Mouse (Mus musculus) heart, embryonic 14.5 days (tissue): ENCODE measurements around the gene Gmeb1. TPM values are rescaled to one million over a fixed set of nuclear protein-coding genes. Genes with fewer than 3 reads are reported as not detected.
"Not testable (repeated sequence)": the region's sequence is repeated elsewhere in the genome, so short reads cannot be mapped to it uniquely, and the experiment has no call there.

Experiments
- ATAC-seq: fragments of 200-750 bp; cut with Nextera tagmentation; 2 replicates; pipeline ENCODE4 v1.8.0; 2017; ENCODE audit warnings: low read depth, moderate TSS enrichment; ENCODE audit not compliant: insufficient number of reproducible peaks, insufficient read depth, low FRiP score
- H3K27ac ChIP-seq, 2 experiments: fragments of 200-500 bp in 1 of 2; fragments of 300-500 bp in 1 of 2; sonication (generic) in 1 of 2; replicated peaks in 1 of 2; 2 replicates each; pipeline ENCODE4 v1.5.1; 2012 to 2014; ENCODE audit warnings: low read depth in 2 of 2, low read length in 2 of 2, control low read depth in 1 of 2, mild to moderate bottlenecking in 1 of 2, mixed read lengths in 1 of 2; ENCODE audit not compliant: control insufficient read depth in 1 of 2, insufficient read depth in 1 of 2
- H3K27me3 ChIP-seq: fragments of 300-500 bp; sonication (generic); 2 replicates; pipeline ENCODE4 v1.6.1; 2014; ENCODE audit warnings: mild to moderate bottlenecking, low read length, control low read depth; ENCODE audit not compliant: control insufficient read depth, insufficient read depth
- H3K36me3 ChIP-seq: fragments of 300-500 bp; sonication (generic); 2 replicates; pipeline ENCODE4 v1.6.1; 2014; ENCODE audit warnings: mild to moderate bottlenecking, control low read depth, low read length, mixed read lengths; ENCODE audit not compliant: control insufficient read depth, insufficient read depth
- H3K4me1 ChIP-seq, 2 experiments: fragments of 200-500 bp in 1 of 2; fragments of 300-500 bp in 1 of 2; sonication (generic) in 1 of 2; 2 replicates each; pipeline ENCODE4 v1.6.1; 2012 to 2014; ENCODE audit warnings: low read length in 2 of 2, control low read depth in 1 of 2, mixed read lengths in 1 of 2; ENCODE audit not compliant: control insufficient read depth in 2 of 2, insufficient read depth in 2 of 2
- H3K4me2 ChIP-seq: fragments of 300-500 bp; sonication (generic); 2 replicates; pipeline ENCODE4 v1.6.1; 2014; ENCODE audit warnings: mild to moderate bottlenecking, low read length
- H3K4me3 ChIP-seq, 2 experiments: fragments of 200-500 bp in 1 of 2; fragments of 300-500 bp in 1 of 2; sonication (generic) in 1 of 2; 2 replicates each; pipeline ENCODE4 v1.5.1; 2012 to 2014; ENCODE audit warnings: low read length in 2 of 2, mild to moderate bottlenecking in 2 of 2, control low read depth in 1 of 2, low read depth in 1 of 2, moderate library complexity in 1 of 2; ENCODE audit not compliant: control insufficient read depth in 1 of 2, insufficient read depth in 1 of 2
- H3K9ac ChIP-seq: fragments of 300-500 bp; sonication (generic); 2 replicates; pipeline ENCODE4 v1.6.1; 2014; ENCODE audit warnings: mild to moderate bottlenecking, low read length
- H3K9me3 ChIP-seq: fragments of 300-500 bp; sonication (generic); 2 replicates; pipeline ENCODE4 v1.6.1; 2016; ENCODE audit warnings: low read length, control low read depth; ENCODE audit not compliant: control insufficient read depth
- WGBS: fragments of 180-500 bp; shearing (Covaris S2); extraction: QIAGEN DNeasy Blood & Tissue Kit; methylation state at CpG from one replicate; pipeline ENCODE4 v1.1.7; 2014; 5-methylcytosine and 5-hydroxymethylcytosine counted together
- polyA plus RNA-seq: library from polyadenylated mRNA; unstranded; fragments of >200 nt; fragmentation: Nextera tagmentation; extraction: Ambion mirVana; gene quantifications from 2 replicates; pipeline ENCODE4 v1.2.1, GENCODE M21; 2014

The Gmeb1 gene
- polyA plus RNA-seq, 1 experiment from 2014 or later: 25.8 TPM

- ATAC-seq: no peak
These were observed 30.4 kb upstream of the Gmeb1 start for GRCm38 (mm10) chr4:132291624-132292335.

GRCm38 (mm10) chr4:132291056-132291455, 29.7 kb upstream of the Gmeb1 start:
- Histone ChIP-seq H3K4me3 (no peak overlapping the region), H3K27ac (no peak overlapping the region), H3K4me1 (no peaks in the 10 kb centered on the region), H3K9me3 (peaks cover 4% of the 10 kb centered on the region; the same call in 1 of the 2 replicates), H3K27me3 (no peaks in the 10 kb centered on the region), H3K4me2 (no peak overlapping the region), H3K9ac (no peak overlapping the region), H3K36me3 (peaks cover 50% of the 10 kb centered on the region)
- 95% methylated on average over 4 of the region's 4 CpGs for WGBS
- ATAC-seq: no peak

More at GRCm38 (mm10) chr4:132291624-132292335, 30.4 kb upstream of the Gmeb1 start:
- WGBS: 83% methylated on average over 12 of the region's 12 CpGs
- Histone ChIP-seq H3K9me3 (peaks cover 4% of the 10 kb centered on the region; the same call in 1 of the 2 replicates), H3K4me2 (no peak overlapping the region), H3K4me1 (no peaks in the 10 kb centered on the region), H3K4me3 (no peak overlapping the region), H3K36me3 (peaks cover 45% of the 10 kb centered on the region), H3K9ac (no peak overlapping the region), H3K27me3 (no peaks in the 10 kb centered on the region), H3K27ac (no peak overlapping the region)

- peaks cover 62% of the 10 kb centered on the region for H3K36me3 ChIP-seq
- not testable (repeated sequence) for H3K27me3 ChIP-seq, H3K4me1 ChIP-seq, H3K9me3 ChIP-seq, H3K9ac ChIP-seq, ATAC-seq, H3K4me2 ChIP-seq, H3K4me3 ChIP-seq, H3K27ac ChIP-seq
- WGBS: 77% methylated on average over 3 of the region's 5 CpGs
These were observed 27.4 kb upstream of the Gmeb1 start for GRCm38 (mm10) chr4:132288840-132289239.

- H3K9me3 ChIP-seq: no peaks in the 10 kb centered on the region
- H3K4me3 ChIP-seq: no peak overlapping the region
- 0 out of 2 replicates have a peak overlapping the region, but pooled peaks have one; percentile 13 for H3K4me2 ChIP-seq
- H3K4me1 ChIP-seq: peaks cover 2 to 15% of the 10 kb centered on the region in 2 experiments; a peak in 2 of 4 replicates
- ATAC-seq: no peak
- no peaks in the 10 kb centered on the region for H3K27me3 ChIP-seq
- H3K36me3 ChIP-seq: no peaks in the 10 kb centered on the region
- whole genome bisulfite sequencing: 84% methylated on average over 3 of the region's 3 CpGs
- no peak overlapping the region for H3K27ac ChIP-seq
- no peak overlapping the region for H3K9ac ChIP-seq
These were observed 14.5 kb upstream of the Gmeb1 start for GRCm38 (mm10) chr4:132275949-132276348.

GRCm38 (mm10) chr4:132274156-132274862, 12.9 kb upstream of the Gmeb1 start, which contains the start of gene Taf12:
Gene Taf12 (plus strand): TSS chr4:132274375.
- ATAC-seq: peak; percentile 93

GRCm38 (mm10) chr4:132273166-132273565, 11.8 kb upstream of the Gmeb1 start:
- Histone ChIP-seq H3K27me3 (no peaks in the 10 kb centered on the region), H3K4me3 (no peak overlapping the region), H3K9ac (peak overlapping the region; percentile 90), H3K4me1 (peaks cover 2 to 15% of the 10 kb centered on the region in 2 experiments; a peak in 2 of 4 replicates), H3K36me3 (no peaks in the 10 kb centered on the region), H3K9me3 (no peaks in the 10 kb centered on the region), H3K27ac (no peak overlapping the region), H3K4me2 (peak overlapping the region; percentile 97)
- no peak for ATAC-seq
- 55% methylated on average over 2 of the region's 2 CpGs for WGBS

More at GRCm38 (mm10) chr4:132274156-132274862, 12.9 kb upstream of the Gmeb1 start, which contains the start of gene Taf12:
- peak within 1 kb of the TSS; percentile 90 for H3K9ac ChIP-seq
- peak within 1 kb of the TSS; percentile 97 for H3K4me2 ChIP-seq
- under 1% methylated on average over 48 of the region's 48 CpGs for WGBS
- peak within 1 kb of the TSS; percentile 91 to 95 for H3K27ac ChIP-seq
- no peaks in the 10 kb centered on the region for H3K36me3 ChIP-seq
- no peaks in the 10 kb centered on the region for H3K9me3 ChIP-seq
- H3K4me3 ChIP-seq: peak within 1 kb of the TSS; percentile 71 to 97
- H3K4me1 ChIP-seq: peaks cover 2 to 15% of the 10 kb centered on the region in 2 experiments; a peak in 2 of 4 replicates
- no peaks in the 10 kb centered on the region for H3K27me3 ChIP-seq

GRCm38 (mm10) chr4:132269740-132270560, 8.5 kb upstream of the Gmeb1 start:
- no peaks in the 10 kb centered on the region for H3K9me3 ChIP-seq
- WGBS: under 1% methylated on average over 35 of the region's 35 CpGs
- ATAC-seq: peak; percentile 45
- H3K27ac ChIP-seq: peak overlapping the region; percentile 92 to 97
- H3K4me2 ChIP-seq: peak overlapping the region; percentile 69
- peak overlapping the region; percentile 19 to 34; a peak in 3 of 4 replicates for H3K4me3 ChIP-seq
- peak overlapping the region; percentile 76 for H3K9ac ChIP-seq
- H3K4me1 ChIP-seq: peaks cover 2 to 9% of the 10 kb centered on the region in 2 experiments; a peak in 2 of 4 replicates
- H3K27me3 ChIP-seq: no peaks in the 10 kb centered on the region
- no peaks in the 10 kb centered on the region for H3K36me3 ChIP-seq
